Mouse (Mus musculus): ENCODE measurements around the gene Lmf1.

DNA sequence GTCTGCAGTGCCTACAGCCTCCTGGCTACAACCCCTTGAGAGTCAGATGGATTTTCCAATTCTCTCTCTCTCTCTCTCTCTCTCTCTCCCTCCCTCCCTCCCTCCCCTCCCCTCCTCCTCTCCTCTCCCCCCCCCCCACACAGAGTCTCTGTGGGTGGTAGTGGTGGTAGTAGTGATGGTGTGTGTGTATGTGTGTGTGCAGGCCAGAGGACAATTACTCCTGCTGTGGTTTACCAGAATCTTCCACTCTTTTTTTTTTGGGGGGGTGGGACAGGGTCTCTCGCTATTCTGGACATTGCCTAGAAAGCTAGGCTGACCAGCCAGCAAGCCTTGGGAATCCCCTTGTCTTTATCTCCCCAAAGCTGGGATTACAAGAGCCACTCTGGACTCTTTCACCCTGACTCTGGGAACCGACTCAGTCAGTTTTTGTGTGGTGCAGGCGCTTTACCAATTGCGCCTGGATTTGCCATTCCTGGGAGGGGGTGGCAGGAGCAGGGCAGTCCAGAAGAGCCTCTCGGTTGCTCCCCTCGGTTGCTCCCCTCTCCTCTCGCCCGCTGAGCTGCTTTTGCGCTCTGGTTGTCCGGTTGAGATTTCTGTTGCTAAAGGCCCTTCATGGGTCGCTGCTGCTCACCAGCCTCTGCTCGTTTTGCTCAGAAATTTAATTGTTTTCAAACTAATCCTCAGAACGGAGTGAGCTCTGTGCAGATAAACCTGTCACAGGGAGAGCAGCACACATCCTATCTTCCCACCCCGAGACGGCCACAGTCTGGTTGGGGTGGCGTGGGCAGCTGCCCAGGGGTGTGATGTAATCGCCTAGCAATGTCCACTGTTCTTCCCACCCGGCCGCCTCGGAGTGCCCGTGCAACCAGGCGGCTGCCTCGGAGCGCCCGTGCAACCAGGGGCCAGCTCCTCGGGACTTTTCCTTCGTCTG is 39.7 kb upstream of the Lmf1 start:
- no peak for TF ChIP-seq CTCF (IDR thresholded peaks at IDR 0.05; ENCODE audit: low read depth, low read length)
- no peak for TF ChIP-seq POLR2A (IDR thresholded peaks at IDR 0.05; ENCODE audit: borderline replicate concordance, low read depth, low read length)
